Mouse (Mus musculus) liver, embryonic 11.5 days (tissue): Measurements from ENCODE around the gene Itgad. TPM values are rescaled to one million over a fixed set of nuclear protein-coding genes. Genes with fewer than 3 reads are reported as not detected.
A peak's percentile ranks its signal among the peaks of the same experiment; 100 is the strongest.

Source experiments
- ATAC-seq: fragments of 200-750 bp; cut with Nextera tagmentation; replicated peaks from 2 replicates; pipeline ENCODE4 v1.8.0; 2017; ENCODE audit warnings: moderate number of reproducible peaks, mild to moderate bottlenecking, moderate TSS enrichment, moderate library complexity; ENCODE audit not compliant: low FRiP score
- DNase-seq: peaks from one replicate; pipeline ENCODE4 v3.0.0-alpha.2; 2017; ENCODE audit warnings: low spot score
- H3K27ac ChIP-seq: fragments of 300-500 bp; sonication (generic); 2 replicates; pipeline ENCODE4 v1.5.1; 2014; ENCODE audit warnings: mild to moderate bottlenecking, low read depth, low read length, control low read depth
- H3K27me3 ChIP-seq: fragments of 300-500 bp; sonication (generic); replicated peaks from 2 replicates; pipeline ENCODE4 v1.6.1; 2014; ENCODE audit warnings: low read length, mixed read lengths; ENCODE audit not compliant: control insufficient read depth, insufficient read depth
- H3K36me3 ChIP-seq: fragments of 300-500 bp; sonication (generic); 2 replicates; pipeline ENCODE4 v1.6.1; 2014; ENCODE audit warnings: mild to moderate bottlenecking, low read length, moderate library complexity, mixed read lengths; ENCODE audit not compliant: control insufficient read depth, insufficient read depth
- H3K4me1 ChIP-seq: fragments of 300-500 bp; sonication (generic); replicated peaks from 2 replicates; pipeline ENCODE4 v1.6.1; 2014; ENCODE audit warnings: low read length, mixed read lengths; ENCODE audit not compliant: control insufficient read depth, insufficient read depth
- H3K4me2 ChIP-seq: fragments of 300-500 bp; sonication (generic); 2 replicates; pipeline ENCODE4 v1.6.1; 2014; ENCODE audit warnings: mild to moderate bottlenecking, control low read depth, moderate library complexity
- H3K4me3 ChIP-seq: fragments of 300-500 bp; sonication (generic); 2 replicates; pipeline ENCODE4 v1.5.1; 2014; ENCODE audit warnings: low read depth, low read length, control low read depth
- H3K9ac ChIP-seq: fragments of 300-500 bp; sonication (generic); 2 replicates; pipeline ENCODE4 v1.6.1; 2014; ENCODE audit warnings: low read depth, low read length, control low read depth
- H3K9me3 ChIP-seq: fragments of 300-500 bp; sonication (generic); 2 replicates; pipeline ENCODE4 v1.6.1; 2016; ENCODE audit warnings: low read length, inconsistent platforms, mixed read lengths; ENCODE audit not compliant: control insufficient read depth
- WGBS: fragments of 180-500 bp; shearing (Covaris S2); extraction: QIAGEN DNeasy Blood & Tissue Kit; methylation state at CpG from one replicate; pipeline ENCODE4 v1.1.7; 2014; 5-methylcytosine and 5-hydroxymethylcytosine counted together
- polyA plus RNA-seq: library from polyadenylated mRNA; unstranded; fragments of >200 nt; fragmentation: Nextera tagmentation; extraction: Ambion mirVana; gene quantifications from 2 replicates; pipeline ENCODE4 v1.2.1, GENCODE M21; 2014

Gene Itgad
- polyA plus RNA-seq, 1 experiment from 2014 or later: not detected

GRCm38 (mm10) chr7:128242331-128242730, 88.2 kb downstream of the Itgad start:
- peaks cover 11% of the 10 kb centered on the region for H3K4me1 ChIP-seq
- no peak overlapping the region for H3K4me3 ChIP-seq
- DNase-seq (no peak), ATAC-seq (no peak)
- H3K27me3 ChIP-seq: no peaks in the 10 kb centered on the region
- 96% methylated on average over 16 of the region's 16 CpGs for WGBS
- no peak overlapping the region for H3K27ac ChIP-seq
- H3K36me3 ChIP-seq: peaks cover 41% of the 10 kb centered on the region
- no peak overlapping the region for H3K9ac ChIP-seq
- no peak overlapping the region for H3K4me2 ChIP-seq
- no peaks in the 10 kb centered on the region for H3K9me3 ChIP-seq

DNA sequence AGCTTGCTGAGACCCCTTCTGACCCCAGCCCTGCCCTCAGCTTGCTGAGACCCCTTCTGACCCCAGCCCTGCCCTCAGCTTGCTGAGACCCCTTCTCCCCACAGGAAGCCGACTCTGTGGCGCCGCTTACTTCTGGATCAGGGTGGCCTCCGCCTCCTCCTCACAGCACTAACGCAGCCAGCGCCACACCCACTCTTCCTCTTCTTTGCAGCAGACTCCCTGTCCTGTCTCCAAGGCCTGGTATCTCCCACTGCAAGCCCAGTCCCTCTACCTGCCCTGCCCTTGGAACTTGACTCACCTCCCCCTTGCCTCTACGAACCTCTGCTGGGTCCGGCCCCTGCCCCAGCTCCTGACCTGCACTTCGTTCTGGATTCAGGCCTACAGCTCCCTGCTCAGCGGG, 89.7 kb downstream of the Itgad start:
- Histone ChIP-seq H3K27ac (no peak overlapping the region), H3K4me3 (no peak overlapping the region), H3K4me2 (no peak overlapping the region), H3K9me3 (no peaks in the 10 kb centered on the region), H3K36me3 (peaks cover 41% of the 10 kb centered on the region), H3K27me3 (no peaks in the 10 kb centered on the region), H3K9ac (no peak overlapping the region), H3K4me1 (peaks cover 7% of the 10 kb centered on the region)
- 76% methylated on average over 10 of the region's 10 CpGs for WGBS
- ATAC-seq (no peak), DNase-seq (no peak)

- Histone ChIP-seq H3K9ac (no peak overlapping the region), H3K27me3 (no peaks in the 10 kb centered on the region), H3K36me3 (peaks cover 41% of the 10 kb centered on the region), H3K4me3 (no peak overlapping the region), H3K27ac (no peak overlapping the region), H3K4me2 (no peak overlapping the region), H3K9me3 (no peaks in the 10 kb centered on the region), H3K4me1 (peaks cover 5% of the 10 kb centered on the region)
- 92% methylated on average over 18 of the region's 18 CpGs for WGBS
- DNase-seq (no peak), ATAC-seq (no peak)
These were observed 90.3 kb downstream of the Itgad start for GRCm38 (mm10) chr7:128244410-128245025.

- Histone ChIP-seq H3K4me3 (no peak overlapping the region), H3K4me2 (no peak overlapping the region), H3K36me3 (peaks cover 33% of the 10 kb centered on the region), H3K9ac (no peak overlapping the region), H3K4me1 (peaks cover 6% of the 10 kb centered on the region), H3K9me3 (no peaks in the 10 kb centered on the region), H3K27me3 (no peaks in the 10 kb centered on the region), H3K27ac (no peak overlapping the region)
- WGBS: 90% methylated on average over 4 of the region's 4 CpGs
- ATAC-seq (no peak), DNase-seq (no peak)
These were observed 91.4 kb downstream of the Itgad start for GRCm38 (mm10) chr7:128245547-128245946.

GRCm38 (mm10) chr7:128246496-128247391, 92.6 kb downstream of the Itgad start, which contains the start of gene Tgfb1i1:
Tgfb1i1 (plus strand) TSS chr7:128246812.
- Histone ChIP-seq H3K4me2 (peak within 1 kb of the TSS; percentile 82), H3K27ac (peak within 1 kb of the TSS; percentile 59; the same call in 1 of the 2 replicates), H3K9ac (peak within 1 kb of the TSS; percentile 74), H3K9me3 (no peaks in the 10 kb centered on the region), H3K27me3 (peaks cover 1% of the 10 kb centered on the region), H3K36me3 (peaks cover 23% of the 10 kb centered on the region), H3K4me3 (peak within 1 kb of the TSS; percentile 55), H3K4me1 (peaks cover 5% of the 10 kb centered on the region)
- 7% methylated on average over 27 of the region's 30 CpGs for WGBS
- ATAC-seq (peak; percentile 58), DNase-seq (peak; percentile 58)

GRCm38 (mm10) chr7:128247443-128247842, 93.3 kb downstream of the Itgad start:
- H3K4me1 ChIP-seq: peaks cover 5% of the 10 kb centered on the region
- peak overlapping the region; percentile 82 for H3K4me2 ChIP-seq
- peak overlapping the region; percentile 55 for H3K4me3 ChIP-seq
- no peaks in the 10 kb centered on the region for H3K9me3 ChIP-seq
- H3K36me3 ChIP-seq: peaks cover 19% of the 10 kb centered on the region
- H3K9ac ChIP-seq: peak overlapping the region; percentile 74
- peak; percentile 77 for DNase-seq
- WGBS: under 1% methylated on average over 13 of the region's 13 CpGs
- ATAC-seq: peak; percentile 85
- peaks cover 7% of the 10 kb centered on the region for H3K27me3 ChIP-seq
- no peak overlapping the region for H3K27ac ChIP-seq

- WGBS: 82% methylated on average over 10 of the region's 10 CpGs
- H3K4me3 ChIP-seq: peak overlapping the region; percentile 55
- no peak overlapping the region for H3K9ac ChIP-seq
- DNase-seq (no peak), ATAC-seq (no peak)
- H3K4me2 ChIP-seq: peak overlapping the region; percentile 82
- H3K27me3 ChIP-seq: peaks cover 11% of the 10 kb centered on the region
- peaks cover 15% of the 10 kb centered on the region for H3K36me3 ChIP-seq
- no peak overlapping the region for H3K27ac ChIP-seq
- H3K9me3 ChIP-seq: no peaks in the 10 kb centered on the region
- H3K4me1 ChIP-seq: peaks cover 5% of the 10 kb centered on the region
These were observed 94.2 kb downstream of the Itgad start for GRCm38 (mm10) chr7:128248081-128249042.

DNA sequence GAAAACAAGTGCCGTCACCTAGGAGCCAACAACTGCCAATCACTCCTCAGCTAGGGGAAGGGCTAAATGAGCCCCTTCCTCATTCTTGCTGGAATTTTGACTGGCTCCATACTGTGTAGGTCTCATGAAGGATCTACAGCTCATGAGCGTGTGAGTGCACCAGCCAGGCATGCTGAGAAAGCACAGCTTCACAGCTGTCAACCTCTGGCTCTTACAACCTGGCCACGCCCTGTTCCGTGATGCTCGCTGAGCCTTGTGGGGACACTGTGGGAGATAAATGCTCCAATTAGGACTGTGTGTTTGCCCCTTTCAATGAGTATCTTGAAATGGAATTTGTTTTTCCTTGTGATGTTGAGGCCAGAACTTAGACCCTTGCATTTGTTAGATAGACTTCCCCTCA, 95.8 kb downstream of the Itgad start:
- no peak overlapping the region for H3K4me3 ChIP-seq
- H3K36me3 ChIP-seq: peaks cover 5% of the 10 kb centered on the region
- DNase-seq (no peak), ATAC-seq (no peak)
- H3K9me3 ChIP-seq: no peaks in the 10 kb centered on the region
- peaks cover 5% of the 10 kb centered on the region for H3K4me1 ChIP-seq
- no peak overlapping the region for H3K9ac ChIP-seq
- 85% methylated on average over 5 of the region's 5 CpGs for WGBS
- H3K27me3 ChIP-seq: peaks cover 13% of the 10 kb centered on the region
- no peak overlapping the region for H3K27ac ChIP-seq
- no peak overlapping the region for H3K4me2 ChIP-seq
